Mouse (Mus musculus): ENCODE data around the gene Meis1.

The Meis1 gene

GRCm38 (mm10) chr11:18876886-18877625 is 141.7 kb downstream of the Meis1 start:
- DNase-seq (ENCODE audit: low spot score in 2 of 2), result no peak

GRCm38 (mm10) chr11:18875911-18876885 is 142.6 kb downstream of the Meis1 start:
- DNase-seq (ENCODE audit: low spot score in 2 of 2), result no peak

GRCm38 (mm10) chr11:18875001-18875902 is 143.5 kb downstream of the Meis1 start:
- no peak for DNase-seq (ENCODE audit: low spot score in 2 of 2)

GRCm38 (mm10) chr11:18874278-18875000 is 144.3 kb downstream of the Meis1 start:
- no peak for DNase-seq (ENCODE audit: low spot score in 2 of 2)

GRCm38 (mm10) chr11:18873451-18874277 is 145.1 kb downstream of the Meis1 start:
- no peak for DNase-seq (ENCODE audit: low spot score in 2 of 2)

- DNase-seq (ENCODE audit: low spot score in 2 of 2), result no peak
Measured at GRCm38 (mm10) chr11:18872793-18873192, 146.0 kb downstream of the Meis1 start.

- no peak for DNase-seq (ENCODE audit: low spot score in 2 of 2)
Measured at GRCm38 (mm10) chr11:18872118-18872751, 146.6 kb downstream of the Meis1 start.

- no peak for DNase-seq (ENCODE audit: low spot score in 2 of 2)
Measured at GRCm38 (mm10) chr11:18871170-18872081, 147.4 kb downstream of the Meis1 start.

GRCm38 (mm10) chr11:18870121-18870931 is 148.5 kb downstream of the Meis1 start:
- no peak for DNase-seq (ENCODE audit: low spot score in 2 of 2)

GRCm38 (mm10) chr11:18869429-18869969 is 149.3 kb downstream of the Meis1 start:
- no peak for DNase-seq (ENCODE audit: low spot score in 2 of 2)

GRCm38 (mm10) chr11:18867665-18868064 is 151.1 kb downstream of the Meis1 start:
- no peak for DNase-seq (ENCODE audit: low spot score in 2 of 2)

- DNase-seq (ENCODE audit: low spot score in 2 of 2), result no peak
Measured at GRCm38 (mm10) chr11:18866198-18866836, 152.5 kb downstream of the Meis1 start.

- no peak for DNase-seq (ENCODE audit: low spot score in 2 of 2)
Measured at GRCm38 (mm10) chr11:18850772-18851171, 168.0 kb downstream of the Meis1 start.

- no peak for DNase-seq (ENCODE audit: low spot score in 2 of 2)
Measured at GRCm38 (mm10) chr11:18847650-18848049, 171.1 kb downstream of the Meis1 start.

- no peak for DNase-seq (ENCODE audit: low spot score in 2 of 2)
Measured at GRCm38 (mm10) chr11:18846472-18846871, 172.3 kb downstream of the Meis1 start.

- no peak for DNase-seq (ENCODE audit: low spot score in 2 of 2)
Measured at GRCm38 (mm10) chr11:18845900-18846299, 172.9 kb downstream of the Meis1 start.

- DNase-seq (ENCODE audit: low spot score in 2 of 2), result no peak
Measured at GRCm38 (mm10) chr11:18845466-18845865, 173.3 kb downstream of the Meis1 start.
